Mouse (Mus musculus) embryonic facial prominence, embryonic 14.5 days (tissue): Measurements from ENCODE around the gene Ism1. TPM values are rescaled to one million over a fixed set of nuclear protein-coding genes. Genes with fewer than 3 reads are reported as not detected.

Experiments
- polyA plus RNA-seq: library from polyadenylated mRNA; unstranded; fragments of >200 nt; fragmentation: Nextera tagmentation; extraction: Ambion mirVana; gene quantifications from 2 replicates; pipeline ENCODE4 v1.2.1, GENCODE M21; 2014

Ism1 gene
- polyA plus RNA-seq, 1 experiment from 2014 or later, result 4.8 TPM

Other genes with a start within 250 kb of the Ism1 start
- gene Sptlc3, start 184.3 kb upstream of the Ism1 start, polyA plus RNA-seq, result 4.2 and 4.5 TPM in 2 replicates